Mouse (Mus musculus): ENCODE measurements around the gene Gja4. TPM values are rescaled to one million over a fixed set of nuclear protein-coding genes. Genes with fewer than 3 reads are reported as not detected.

The Gja4 gene
- total and polyA plus RNA-seq, 3 experiments: not detected

- H3K27me3 ChIP-seq (ENCODE audit: control insufficient read depth in 1 of 2, insufficient read depth in 2 of 2, low read length in 2 of 2): no peaks in the 10 kb centered on the region
- no peaks in the 10 kb centered on the region for H3K36me3 ChIP-seq (ENCODE audit: control insufficient read depth in 1 of 2, insufficient read depth in 2 of 2, low read length in 2 of 2)
- H3K4me3 ChIP-seq (ENCODE audit: control insufficient read depth in 1 of 2, insufficient read depth in 1 of 2, low read depth in 2 of 2, low read length in 2 of 2): no peak overlapping the region
- no peak overlapping the region for H3K9ac ChIP-seq (ENCODE audit: control insufficient read depth, low read depth, low read length, poor library complexity, severe bottlenecking)
- H3K9me3 ChIP-seq (replicated peaks; ENCODE audit: insufficient read depth, low read length): no peaks in the 10 kb centered on the region
- TF ChIP-seq ETS1 (IDR thresholded peaks at IDR 0.05; ENCODE audit: low read depth, low read length) (no peak), TBP (IDR thresholded peaks at IDR 0.05; ENCODE audit: low read depth, low read length) (no peak), MYC (IDR thresholded peaks at IDR 0.05; ENCODE audit: low read depth, low read length) (no peak), TAL1 (IDR thresholded peaks at IDR 0.05; ENCODE audit: low read length) (no peak), ELF1 (IDR thresholded peaks at IDR 0.05; ENCODE audit: low read depth, low read length) (no peak), MEF2A (IDR thresholded peaks at IDR 0.05; ENCODE audit: extremely low read depth, insufficient replicate concordance, low read depth, low read length, poor library complexity, severe bottlenecking) (no peak), KAT2A (conservative IDR thresholded peaks at IDR 0.05; ENCODE audit: low read depth, low read length) (no peak), ZKSCAN1 (IDR thresholded peaks at IDR 0.05; ENCODE audit: low read depth, low read length) (no peak), MAZ (IDR thresholded peaks at IDR 0.05; ENCODE audit: low read depth, low read length) (no peak), USF1 (IDR thresholded peaks at IDR 0.05; ENCODE audit: low read depth, low read length) (no peak), POLR2AphosphoS5 (IDR thresholded peaks at IDR 0.05; ENCODE audit: borderline replicate concordance, low read depth, low read length) (no peak), TCF12 (IDR thresholded peaks at IDR 0.05; ENCODE audit: low read depth, low read length) (no peak), USF2 (IDR thresholded peaks at IDR 0.05; ENCODE audit: borderline replicate concordance in 1 of 2, insufficient read depth in 1 of 2, low read depth in 1 of 2, low read length in 2 of 2) (no peak), SMC3 (IDR thresholded peaks at IDR 0.05; ENCODE audit: low read depth, low read length) (no peak)
- no peak for DNase-seq (ENCODE audit: low read depth, low spot score)
- no peaks in the 10 kb centered on the region for H3K4me1 ChIP-seq (ENCODE audit: control insufficient read depth in 1 of 2, insufficient read depth in 2 of 2, low read length in 2 of 2)
- no peaks in the 10 kb centered on the region for H3K79me2 ChIP-seq (ENCODE audit: control insufficient read depth, insufficient read depth, low read length, poor library complexity)
- no peak overlapping the region for H3K27ac ChIP-seq (ENCODE audit: control insufficient read depth, low read depth, low read length)
Measured at GRCm38 (mm10) chr4:127303796-127304195, 10.0 kb downstream of the Gja4 start.

- H3K27me3 ChIP-seq (ENCODE audit: control insufficient read depth in 1 of 2, insufficient read depth in 2 of 2, low read length in 2 of 2): no peaks in the 10 kb centered on the region
- H3K9me3 ChIP-seq (replicated peaks; ENCODE audit: insufficient read depth, low read length): no peaks in the 10 kb centered on the region
- H3K27ac ChIP-seq (ENCODE audit: control insufficient read depth, low read depth, low read length): no peak overlapping the region
Measured at GRCm38 (mm10) chr4:127300503-127300902, 13.3 kb downstream of the Gja4 start.

More at GRCm38 (mm10) chr4:127300503-127300902, 13.3 kb downstream of the Gja4 start:
- Histone ChIP-seq H3K4me3 (ENCODE audit: control insufficient read depth in 1 of 2, insufficient read depth in 1 of 2, low read depth in 2 of 2, low read length in 2 of 2) (no peak overlapping the region), H3K79me2 (ENCODE audit: control insufficient read depth, insufficient read depth, low read length, poor library complexity) (no peaks in the 10 kb centered on the region), H3K4me1 (ENCODE audit: control insufficient read depth in 1 of 2, insufficient read depth in 2 of 2, low read length in 2 of 2) (no peaks in the 10 kb centered on the region), H3K36me3 (ENCODE audit: control insufficient read depth in 1 of 2, insufficient read depth in 2 of 2, low read length in 2 of 2) (no peaks in the 10 kb centered on the region), H3K9ac (ENCODE audit: control insufficient read depth, low read depth, low read length, poor library complexity, severe bottlenecking) (no peak overlapping the region)
- no peak for DNase-seq (ENCODE audit: low read depth, low spot score)
- no peak for TF ChIP-seq POLR2AphosphoS2 (IDR thresholded peaks at IDR 0.05; ENCODE audit: low read length)
- TF ChIP-seq USF2 (IDR thresholded peaks at IDR 0.05; ENCODE audit: borderline replicate concordance in 1 of 2, insufficient read depth in 1 of 2, low read depth in 1 of 2, low read length in 2 of 2): no peak
- no peak for TF ChIP-seq MAFK (IDR thresholded peaks at IDR 0.05; ENCODE audit: borderline replicate concordance, low read depth, low read length)
- TF ChIP-seq CTCF (IDR thresholded peaks at IDR 0.05 in 2 of 3, conservative IDR thresholded peaks at IDR 0.05 in 1 of 3; ENCODE audit: control insufficient read depth in 1 of 3, insufficient read depth in 1 of 3, low read depth in 2 of 3, low read length in 3 of 3, poor library complexity in 1 of 3, severe bottlenecking in 1 of 3): no peak
- no peak for TF ChIP-seq RAD21 (IDR thresholded peaks at IDR 0.05; ENCODE audit: low read depth, low read length)
- no peak for TF ChIP-seq CHD2 (IDR thresholded peaks at IDR 0.05; ENCODE audit: low read length)
- TF ChIP-seq TBP (IDR thresholded peaks at IDR 0.05; ENCODE audit: low read depth, low read length): no peak
- no peak for TF ChIP-seq NELFE (IDR thresholded peaks at IDR 0.05; ENCODE audit: low read depth, low read length)
- TF ChIP-seq GATA1 (IDR thresholded peaks at IDR 0.05; ENCODE audit: low read depth, low read length): no peak
- no peak for TF ChIP-seq POLR2AphosphoS5 (IDR thresholded peaks at IDR 0.05; ENCODE audit: borderline replicate concordance, low read depth, low read length)
- no peak for TF ChIP-seq ZNF384 (IDR thresholded peaks at IDR 0.05; ENCODE audit: low read depth, low read length)
- TF ChIP-seq MAX (IDR thresholded peaks at IDR 0.05; ENCODE audit: low read length): no peak
- TF ChIP-seq MYB (IDR thresholded peaks at IDR 0.05; ENCODE audit: low read depth, low read length): no peak
- TF ChIP-seq MEF2A (IDR thresholded peaks at IDR 0.05; ENCODE audit: extremely low read depth, insufficient replicate concordance, low read depth, low read length, poor library complexity, severe bottlenecking): no peak
- no peak for TF ChIP-seq MYC (IDR thresholded peaks at IDR 0.05; ENCODE audit: low read depth, low read length)
- no peak for TF ChIP-seq JUND (IDR thresholded peaks at IDR 0.05; ENCODE audit: low read depth, low read length)

Data from MEL (cell line).